Mouse (Mus musculus): ENCODE measurements around the gene Gins1. TPM values are rescaled to one million over a fixed set of nuclear protein-coding genes. Genes with fewer than 3 reads are reported as not detected.

Gene Gins1
- polyA plus RNA-seq, 1 experiment = 14.0 TPM

DNA sequence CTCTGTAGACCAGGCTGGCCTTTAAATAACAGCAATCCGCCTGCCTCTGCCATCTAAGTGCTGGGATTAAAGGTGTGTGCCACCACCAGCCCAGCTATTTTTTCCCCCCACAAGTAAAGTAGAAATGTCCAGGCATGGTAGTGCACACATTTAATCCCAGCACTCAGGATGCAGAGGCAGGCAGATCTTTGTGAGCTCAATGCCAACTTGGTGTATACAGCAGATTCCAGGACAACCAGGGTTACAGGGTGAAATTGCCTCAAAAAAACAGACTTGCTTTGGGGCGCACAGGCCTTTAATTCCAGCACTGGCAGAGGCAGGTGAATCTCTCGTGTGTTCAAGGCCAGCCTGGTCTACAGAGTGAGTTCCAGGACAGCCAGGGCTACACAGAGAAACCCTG, 17.8 kb downstream of the Gins1 start:
- TF ChIP-seq POLR2A (IDR thresholded peaks at IDR 0.05; ENCODE audit: control insufficient read depth, low read depth, low read length) (no peak), CTCF (IDR thresholded peaks at IDR 0.05; ENCODE audit: control insufficient read depth, insufficient read depth, insufficient replicate concordance, low read depth, low read length) (no peak)
- peaks cover 1% of the 10 kb centered on the region; the same call in 1 of the 2 replicates for H3K36me3 ChIP-seq (ENCODE audit: control insufficient read depth, insufficient read depth, low read length)

GRCm38 (mm10) chr2:150923505-150923904, 18.3 kb downstream of the Gins1 start:
- no peak for TF ChIP-seq CTCF (IDR thresholded peaks at IDR 0.05; ENCODE audit: control insufficient read depth, insufficient read depth, insufficient replicate concordance, low read depth, low read length)
- TF ChIP-seq POLR2A (IDR thresholded peaks at IDR 0.05; ENCODE audit: control insufficient read depth, low read depth, low read length) = no peak
- Histone ChIP-seq H3K27me3 (ENCODE audit: control insufficient read depth, insufficient read depth, low read length) (no peaks in the 10 kb centered on the region), H3K27ac (ENCODE audit: control insufficient read depth, insufficient read depth, low read depth, low read length) (no peak overlapping the region), H3K4me3 (ENCODE audit: control insufficient read depth, low read depth, low read length) (no peak overlapping the region), H3K4me1 (ENCODE audit: control insufficient read depth, insufficient read depth, low read length) (no peaks in the 10 kb centered on the region), H3K36me3 (ENCODE audit: control insufficient read depth, insufficient read depth, low read length) (peaks cover 1% of the 10 kb centered on the region; the same call in 1 of the 2 replicates)

More for the DNA sequence above, 17.8 kb downstream of the Gins1 start:
- Histone ChIP-seq H3K27ac (ENCODE audit: control insufficient read depth, insufficient read depth, low read depth, low read length) (no peak overlapping the region), H3K27me3 (ENCODE audit: control insufficient read depth, insufficient read depth, low read length) (no peaks in the 10 kb centered on the region), H3K4me1 (ENCODE audit: control insufficient read depth, insufficient read depth, low read length) (no peaks in the 10 kb centered on the region), H3K4me3 (ENCODE audit: control insufficient read depth, low read depth, low read length) (no peak overlapping the region)

DNA sequence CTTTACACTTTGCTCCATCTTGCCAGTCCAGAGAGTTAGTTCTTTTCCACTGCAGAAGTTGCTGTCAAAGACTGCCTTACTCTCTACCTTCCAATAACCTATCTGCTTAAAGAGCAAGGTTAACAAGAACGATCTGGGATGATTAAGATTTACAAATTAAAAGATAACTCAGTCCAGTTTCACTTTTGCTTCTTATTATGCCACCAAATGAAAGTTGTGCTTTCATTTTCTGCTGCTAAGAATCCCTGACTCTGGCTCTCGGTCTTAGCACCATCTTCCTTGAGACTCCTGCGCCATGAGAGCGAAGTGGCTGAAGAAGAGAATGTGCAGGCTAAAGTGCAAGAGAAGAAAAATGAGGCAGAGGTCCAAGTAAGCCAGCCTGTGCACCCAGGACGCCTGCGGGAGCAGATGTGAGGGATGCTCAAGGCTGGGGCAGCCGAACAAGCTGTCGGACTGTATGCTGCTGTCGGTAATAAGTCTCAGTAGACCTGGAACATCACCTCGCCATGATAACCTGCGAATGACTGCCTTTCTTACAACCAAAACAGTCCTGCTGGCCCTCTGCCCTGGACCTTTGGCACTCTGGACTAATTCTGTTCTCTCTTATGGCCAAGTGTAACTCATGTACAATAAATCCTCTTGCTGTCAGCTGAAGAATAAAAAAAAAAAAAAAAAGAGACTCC, 22.0 kb downstream of the Gins1 start:
- Histone ChIP-seq H3K27ac (ENCODE audit: control insufficient read depth, insufficient read depth, low read depth, low read length) (no peak overlapping the region), H3K4me3 (ENCODE audit: control insufficient read depth, low read depth, low read length) (no peak overlapping the region), H3K36me3 (ENCODE audit: control insufficient read depth, insufficient read depth, low read length) (peaks cover under 1% of the 10 kb centered on the region; the same call in 1 of the 2 replicates), H3K4me1 (ENCODE audit: control insufficient read depth, insufficient read depth, low read length) (no peaks in the 10 kb centered on the region), H3K27me3 (ENCODE audit: control insufficient read depth, insufficient read depth, low read length) (no peaks in the 10 kb centered on the region)
- no peak for TF ChIP-seq CTCF (IDR thresholded peaks at IDR 0.05; ENCODE audit: control insufficient read depth, insufficient read depth, insufficient replicate concordance, low read depth, low read length)
- TF ChIP-seq POLR2A (IDR thresholded peaks at IDR 0.05; ENCODE audit: control insufficient read depth, low read depth, low read length) = no peak

- H3K27me3 ChIP-seq (ENCODE audit: control insufficient read depth, insufficient read depth, low read length) = no peaks in the 10 kb centered on the region
- H3K4me1 ChIP-seq (ENCODE audit: control insufficient read depth, insufficient read depth, low read length) = no peaks in the 10 kb centered on the region
- TF ChIP-seq POLR2A (IDR thresholded peaks at IDR 0.05; ENCODE audit: control insufficient read depth, low read depth, low read length) (no peak), CTCF (IDR thresholded peaks at IDR 0.05; ENCODE audit: control insufficient read depth, insufficient read depth, insufficient replicate concordance, low read depth, low read length) (no peak)
- H3K4me3 ChIP-seq (ENCODE audit: control insufficient read depth, low read depth, low read length) = no peak overlapping the region
- H3K36me3 ChIP-seq (ENCODE audit: control insufficient read depth, insufficient read depth, low read length) = no peaks in the 10 kb centered on the region; the same call in 1 of the 2 replicates
- H3K27ac ChIP-seq (ENCODE audit: control insufficient read depth, insufficient read depth, low read depth, low read length) = no peak overlapping the region
These were observed 24.0 kb downstream of the Gins1 start for GRCm38 (mm10) chr2:150929156-150929555.

GRCm38 (mm10) chr2:150930806-150931205, 25.6 kb downstream of the Gins1 start:
- Histone ChIP-seq H3K27me3 (ENCODE audit: control insufficient read depth, insufficient read depth, low read length) (no peaks in the 10 kb centered on the region), H3K4me1 (ENCODE audit: control insufficient read depth, insufficient read depth, low read length) (no peaks in the 10 kb centered on the region), H3K36me3 (ENCODE audit: control insufficient read depth, insufficient read depth, low read length) (no peaks in the 10 kb centered on the region; the same call in 1 of the 2 replicates), H3K4me3 (ENCODE audit: control insufficient read depth, low read depth, low read length) (no peak overlapping the region), H3K27ac (ENCODE audit: control insufficient read depth, insufficient read depth, low read depth, low read length) (no peak overlapping the region)
- no peak for TF ChIP-seq POLR2A (IDR thresholded peaks at IDR 0.05; ENCODE audit: control insufficient read depth, low read depth, low read length)
- TF ChIP-seq CTCF (IDR thresholded peaks at IDR 0.05; ENCODE audit: control insufficient read depth, insufficient read depth, insufficient replicate concordance, low read depth, low read length) = no peak

GRCm38 (mm10) chr2:150933482-150933881, 28.3 kb downstream of the Gins1 start:
- Histone ChIP-seq H3K4me3 (ENCODE audit: control insufficient read depth, low read depth, low read length) (peak overlapping the region; percentile 26), H3K27me3 (ENCODE audit: control insufficient read depth, insufficient read depth, low read length) (no peaks in the 10 kb centered on the region), H3K36me3 (ENCODE audit: control insufficient read depth, insufficient read depth, low read length) (no peaks in the 10 kb centered on the region; the same call in 1 of the 2 replicates), H3K27ac (ENCODE audit: control insufficient read depth, insufficient read depth, low read depth, low read length) (no peak overlapping the region), H3K4me1 (ENCODE audit: control insufficient read depth, insufficient read depth, low read length) (no peaks in the 10 kb centered on the region)
- no peak for TF ChIP-seq CTCF (IDR thresholded peaks at IDR 0.05; ENCODE audit: control insufficient read depth, insufficient read depth, insufficient replicate concordance, low read depth, low read length)
- TF ChIP-seq POLR2A (IDR thresholded peaks at IDR 0.05; ENCODE audit: control insufficient read depth, low read depth, low read length) = no peak

GRCm38 (mm10) chr2:150934659-150935058, 29.5 kb downstream of the Gins1 start:
- Histone ChIP-seq H3K36me3 (ENCODE audit: control insufficient read depth, insufficient read depth, low read length) (no peaks in the 10 kb centered on the region; the same call in 1 of the 2 replicates), H3K4me1 (ENCODE audit: control insufficient read depth, insufficient read depth, low read length) (no peaks in the 10 kb centered on the region)
- no peak for TF ChIP-seq CTCF (IDR thresholded peaks at IDR 0.05; ENCODE audit: control insufficient read depth, insufficient read depth, insufficient replicate concordance, low read depth, low read length)
- no peak for TF ChIP-seq POLR2A (IDR thresholded peaks at IDR 0.05; ENCODE audit: control insufficient read depth, low read depth, low read length)

More at GRCm38 (mm10) chr2:150934659-150935058, 29.5 kb downstream of the Gins1 start:
- no peaks in the 10 kb centered on the region for H3K27me3 ChIP-seq (ENCODE audit: control insufficient read depth, insufficient read depth, low read length)
- no peak overlapping the region for H3K4me3 ChIP-seq (ENCODE audit: control insufficient read depth, low read depth, low read length)
- no peak overlapping the region for H3K27ac ChIP-seq (ENCODE audit: control insufficient read depth, insufficient read depth, low read depth, low read length)

Measured in testis, adult 2 months (tissue).